Mouse (Mus musculus) liver, postnatal 0 days (tissue): ENCODE results near the gene N4bp2l2.

Source experiments
- CTCF ChIP-seq: sonication (generic); IDR thresholded peaks from 2 replicates; pipeline ENCODE4 v1.5.1; 2016; ENCODE audit warnings: antibody characterized with exemption, low read depth
- EP300 ChIP-seq: IDR thresholded peaks from 2 replicates; pipeline ENCODE4 v1.6.1; 2016; ENCODE audit warnings: antibody characterized with exemption, low read depth, mild to moderate bottlenecking

GRCm38 (mm10) chr5:150690685-150691084 is 24.7 kb upstream of the N4bp2l2 start:
- no peak for TF ChIP-seq CTCF
- no peak for TF ChIP-seq EP300
